Mouse (Mus musculus): ENCODE measurements at regions not wholly inside any gene's neighbourhood (a gene's known extent, or its start where the extent isn't known, plus 50 kb on each side); places are given as distances from the start of the nearest gene placed in this dataset.

- TF ChIP-seq CTCF (IDR thresholded peaks at IDR 0.05) (no peak), EP300 (IDR thresholded peaks at IDR 0.05) (no peak)
These were observed 187.9 kb upstream of the Pik3r1 start for GRCm38 (mm10) chr13:101955806-101956418.
